Mouse (Mus musculus) cerebellum, postnatal 14 days (tissue): Measurements from ENCODE around the gene Arhgap32.
"Not testable (repeated sequence)": the region's sequence is repeated elsewhere in the genome, so short reads cannot be mapped to it uniquely, and the experiment has no call there.

Source experiments
- DNase-seq, 2 experiments: peaks; one replicate each; pipeline ENCODE4 v3.0.0; 2021; ENCODE audit warnings: mixed read lengths in 2 of 2

The Arhgap32 gene

DNA sequence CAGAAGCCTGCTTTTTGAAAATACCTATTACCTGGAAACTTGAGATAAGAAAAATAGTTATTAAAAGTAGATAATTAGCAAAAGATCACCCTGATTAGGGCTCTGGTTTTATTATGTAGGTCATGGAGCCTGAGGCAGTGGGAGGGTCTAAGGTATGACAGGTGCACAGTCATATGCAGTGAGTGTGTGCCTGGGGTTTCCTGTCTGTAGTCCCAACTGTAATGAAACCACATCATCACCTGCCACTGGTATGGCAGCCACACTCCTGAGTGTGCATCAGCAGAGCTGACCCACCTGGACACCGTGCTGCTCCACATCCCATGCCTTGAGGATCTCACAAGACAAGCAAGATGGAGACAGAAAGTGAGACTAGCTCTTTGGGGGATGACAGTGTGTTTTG lies at the start of gene Arhgap32:
Arhgap32 (plus strand) TSS at position 351 of the 400 bp plus-strand sequence.
- no peak for DNase-seq

DNA sequence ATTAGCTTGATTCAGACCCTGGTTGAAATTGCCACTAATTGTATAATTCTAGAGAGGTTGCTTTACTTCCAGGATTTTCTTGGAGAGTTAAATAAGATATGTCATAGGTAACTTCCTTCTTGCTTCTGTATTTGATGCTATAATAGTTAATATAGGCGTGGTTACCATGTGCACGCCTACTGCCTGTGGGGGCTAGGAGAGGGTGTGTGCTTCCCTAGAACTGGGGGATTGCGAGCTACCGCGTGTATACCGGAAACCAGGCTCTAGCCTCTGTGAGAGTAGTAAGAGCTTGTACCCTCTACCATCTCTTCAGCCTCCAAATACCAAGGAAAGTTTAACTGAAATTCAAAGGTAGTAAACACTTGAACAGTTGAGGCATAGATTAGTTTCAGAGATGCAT lies 43.2 kb upstream of the Arhgap32 start:
- DNase-seq = no peak

DNA sequence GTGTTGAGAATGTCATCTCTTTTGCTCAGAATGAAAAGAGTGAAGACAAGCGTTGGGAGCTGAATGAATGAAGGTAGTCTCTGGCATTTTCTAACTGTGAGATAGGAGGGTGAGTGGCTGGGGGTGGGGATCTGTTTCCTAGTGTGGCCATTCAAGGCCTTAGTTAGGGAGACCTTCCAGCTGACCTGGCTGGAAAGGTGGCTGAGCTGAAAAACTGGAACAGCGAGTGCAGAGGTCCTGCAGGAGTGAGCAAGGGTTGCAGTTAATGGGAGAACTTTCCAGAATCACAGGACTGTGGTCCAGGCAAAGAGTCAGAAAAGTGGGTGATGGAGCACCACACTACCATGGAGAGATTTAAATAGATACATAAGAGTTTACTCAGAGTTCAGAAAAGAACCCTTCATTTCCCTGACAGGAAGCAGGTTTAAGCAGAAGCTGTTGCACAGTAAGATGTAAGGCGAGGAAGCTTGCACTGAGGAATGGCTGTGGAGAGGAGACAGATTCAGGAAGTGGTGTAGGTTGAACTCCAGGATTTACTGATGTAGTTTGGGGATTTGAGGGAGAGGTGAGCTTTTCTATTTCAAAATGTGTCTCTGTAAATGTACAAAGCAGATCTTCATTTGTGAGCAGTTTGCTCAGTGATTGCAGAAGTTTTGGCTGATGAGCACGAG lies 27.7 kb upstream of the Arhgap32 start:
- DNase-seq = no peak

DNA sequence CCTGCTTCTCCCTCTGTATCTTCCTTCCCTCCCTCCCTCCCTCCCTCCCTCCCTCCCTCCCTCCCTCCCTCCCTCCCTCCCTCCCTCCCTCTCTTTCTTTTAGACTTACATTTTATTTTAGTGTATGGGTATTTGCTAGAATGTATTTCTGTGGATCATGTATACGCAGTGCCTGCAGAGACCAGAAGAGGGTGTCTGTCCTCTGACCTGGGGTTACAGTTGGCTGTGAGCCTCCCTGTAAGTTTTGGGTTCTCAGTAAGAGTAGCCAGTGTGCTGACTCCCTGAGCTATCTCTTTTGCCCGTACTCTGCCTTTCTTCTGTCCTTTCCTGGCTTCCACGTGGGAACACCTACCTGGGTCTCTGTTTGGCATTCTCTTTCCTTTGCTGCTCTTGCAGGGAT lies 27.1 kb upstream of the Arhgap32 start:
- DNase-seq = no peak

DNA sequence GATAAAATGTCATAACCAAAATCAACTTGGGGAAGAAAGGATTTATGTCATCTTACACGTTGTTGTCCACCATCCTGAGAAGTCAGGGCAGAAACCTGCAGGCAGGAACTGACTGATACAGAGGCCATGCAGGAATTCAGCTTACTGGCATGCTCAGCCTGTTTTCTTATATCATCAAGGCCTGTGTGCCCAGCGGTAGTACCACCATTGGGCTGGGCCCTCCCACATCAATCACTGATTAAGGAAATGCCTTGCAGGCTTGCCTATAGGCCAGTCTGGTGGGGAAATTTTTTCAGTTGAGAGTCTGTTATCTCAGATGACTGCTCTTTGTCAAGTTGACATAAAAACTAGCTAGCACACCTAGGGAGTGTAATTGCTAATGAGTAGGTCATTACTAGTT lies 22.5 kb upstream of the Arhgap32 start:
- no peak for DNase-seq

DNA sequence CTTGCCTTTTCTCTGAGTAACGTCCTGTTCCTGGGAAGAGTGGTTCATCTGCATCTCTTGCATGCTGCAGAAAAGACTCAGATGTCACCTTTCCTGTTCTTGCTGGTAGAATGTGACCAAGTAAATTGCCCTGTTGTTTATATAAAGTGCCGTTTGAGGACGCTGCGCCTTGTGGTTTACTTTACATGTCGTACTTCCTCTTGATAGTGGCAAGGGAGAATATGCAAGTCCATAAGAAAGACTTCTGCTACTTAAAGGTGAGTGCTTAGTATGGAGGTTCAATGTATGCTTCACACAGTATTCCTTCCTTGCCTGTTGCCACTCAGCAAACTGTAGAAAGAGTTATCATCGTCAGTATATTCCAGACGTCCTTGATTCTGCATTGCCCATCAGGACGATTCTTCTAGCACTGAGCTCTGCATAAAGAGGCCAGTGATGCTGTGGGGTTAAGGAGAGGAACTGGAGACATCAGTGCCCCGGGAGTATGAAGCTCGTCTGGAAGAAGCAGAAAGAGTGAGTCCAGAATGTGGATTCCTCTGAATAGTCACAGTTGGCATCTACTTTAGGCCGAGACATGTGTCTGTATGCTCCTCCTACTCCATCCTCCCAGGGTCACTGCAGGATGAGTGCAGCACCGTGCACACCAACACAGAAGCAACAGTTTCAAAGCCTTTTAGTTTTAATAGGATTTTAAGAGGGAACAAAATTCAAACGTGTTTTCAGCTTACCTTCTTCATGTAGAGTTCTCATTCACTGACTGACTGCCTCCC lies 21.4 kb upstream of the Arhgap32 start:
- no peak for DNase-seq

DNA sequence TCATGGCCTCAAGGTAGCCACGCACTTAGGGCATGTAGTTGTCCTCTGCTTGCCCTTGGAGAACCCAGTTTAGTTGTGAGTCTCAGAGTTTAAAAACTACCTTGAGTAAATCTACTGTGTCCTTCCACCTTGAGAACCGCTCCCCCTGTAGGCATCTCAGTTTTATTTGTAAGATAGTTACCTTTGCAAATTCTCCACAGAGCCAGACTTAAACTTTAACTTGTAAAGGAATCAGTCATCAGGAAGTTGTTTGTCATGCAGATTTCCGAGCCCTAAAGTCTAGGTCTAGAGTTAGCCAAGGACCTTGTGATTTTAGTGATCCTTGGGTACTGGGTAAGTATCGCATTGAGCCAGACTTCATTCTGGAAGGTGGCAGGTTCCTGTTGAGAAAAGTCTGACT lies 20.4 kb upstream of the Arhgap32 start:
- DNase-seq = no peak

DNA sequence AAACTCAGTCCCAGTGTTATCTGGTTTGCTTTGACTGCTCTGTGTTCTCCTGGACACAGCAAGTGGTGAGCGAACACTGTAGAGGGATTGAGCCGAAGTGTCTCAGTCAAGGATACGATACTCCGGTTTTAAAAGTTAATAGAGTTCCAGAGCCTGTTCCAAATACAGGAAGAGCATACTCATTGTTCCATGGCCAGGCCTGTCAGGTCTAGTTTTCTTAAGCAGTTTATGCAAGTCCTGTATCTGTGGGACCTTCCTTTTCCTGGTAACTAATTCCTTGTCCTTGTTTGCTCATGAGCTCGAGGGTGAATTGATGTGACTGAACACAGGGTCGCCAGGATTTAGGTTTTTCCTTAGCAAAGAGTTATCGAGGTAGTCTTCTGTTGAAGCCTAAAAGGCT lies 19.4 kb upstream of the Arhgap32 start:
- DNase-seq = no peak

DNA sequence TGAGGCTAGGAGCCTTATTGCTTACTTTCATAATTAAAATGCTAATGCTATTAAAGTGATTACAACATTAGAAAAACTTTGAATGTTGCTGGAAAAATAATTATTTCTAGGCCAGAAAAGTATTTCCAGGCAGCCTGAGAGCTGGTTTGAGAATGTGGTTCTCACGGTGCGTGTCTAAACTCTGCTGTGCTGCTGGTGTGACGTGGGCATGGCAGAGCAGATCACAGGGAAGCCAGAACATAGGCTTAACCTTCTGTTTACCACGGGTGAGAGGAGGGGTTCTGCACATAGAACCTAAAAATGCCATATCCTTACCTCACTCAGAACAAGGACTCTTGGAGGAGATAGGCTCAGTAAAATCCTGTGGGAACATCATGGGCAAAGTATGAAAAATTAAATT lies 18.8 kb upstream of the Arhgap32 start:
- no peak for DNase-seq

DNA sequence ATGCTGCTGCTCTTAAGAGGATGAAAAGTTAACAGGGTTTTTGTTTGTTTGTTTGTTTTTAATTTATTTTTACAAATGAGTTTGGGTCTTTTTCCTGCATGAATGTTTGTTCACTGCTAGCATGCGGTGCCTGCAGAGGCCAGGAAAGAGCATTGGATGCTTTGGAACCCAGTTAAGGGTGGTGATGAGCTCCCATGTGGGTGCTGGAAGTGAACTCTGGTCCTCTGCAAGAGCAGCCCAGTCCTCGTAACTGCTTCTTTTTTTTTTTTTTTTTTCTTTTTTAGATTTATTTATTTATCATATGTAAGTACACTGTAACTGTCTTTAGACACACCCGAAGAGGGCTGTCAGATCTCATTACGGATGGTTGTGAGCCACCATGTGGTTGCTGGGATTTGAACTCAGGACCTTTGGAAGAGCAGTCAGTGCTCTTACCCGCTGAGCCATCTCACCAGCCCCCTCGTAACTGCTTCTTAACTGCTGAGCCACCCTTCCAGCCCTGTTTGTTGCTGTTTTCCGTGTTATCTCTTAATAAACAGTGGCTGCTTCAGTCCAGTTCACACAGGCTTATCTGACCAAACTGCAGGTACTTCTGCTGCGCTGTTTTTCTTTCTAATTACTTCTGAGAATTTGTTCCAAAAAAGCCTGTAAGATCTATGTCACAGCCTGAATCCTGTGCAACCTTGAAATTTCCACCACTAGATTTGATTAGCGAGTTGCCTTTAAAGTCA lies 17.3 kb upstream of the Arhgap32 start:
- DNase-seq = no peak

DNA sequence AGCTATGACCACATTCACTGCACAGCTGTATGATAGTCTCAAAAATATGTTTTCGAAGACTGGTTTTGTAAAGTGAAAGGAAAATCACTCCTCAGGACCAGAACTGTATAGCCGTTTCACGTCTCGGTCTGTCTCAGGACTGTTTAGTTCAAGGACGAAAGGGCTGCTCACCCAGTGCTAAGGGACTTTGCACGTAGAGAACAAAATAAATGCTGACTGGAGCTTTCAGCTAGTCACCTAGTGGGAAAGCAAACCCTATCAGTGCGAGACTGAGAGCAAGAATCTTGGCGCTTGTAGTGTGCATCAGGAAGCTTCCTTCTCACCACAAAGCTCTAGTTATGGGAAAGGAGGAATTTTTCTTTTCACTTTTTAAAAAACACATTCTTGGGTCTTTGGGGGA lies 15.4 kb upstream of the Arhgap32 start:
- DNase-seq = no peak

DNA sequence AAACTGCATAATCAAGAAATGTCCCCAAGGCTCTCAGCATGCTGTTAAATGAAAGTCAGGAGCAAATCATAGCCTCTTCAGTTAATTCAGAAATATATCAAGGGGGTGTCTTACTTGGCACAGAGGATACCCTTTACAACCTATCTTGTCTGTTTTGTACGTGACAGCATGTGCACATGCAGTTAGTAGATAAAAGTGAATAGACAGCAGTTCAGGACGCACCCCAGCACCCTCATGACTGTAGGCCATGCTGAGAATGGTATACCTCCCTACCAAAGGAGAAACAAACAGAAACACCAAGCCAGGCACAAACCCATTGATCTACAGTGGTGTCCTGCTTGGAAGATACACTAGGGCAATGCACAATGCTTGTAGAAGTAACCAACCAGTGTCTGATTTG lies 14.4 kb upstream of the Arhgap32 start:
- DNase-seq = no peak

DNA sequence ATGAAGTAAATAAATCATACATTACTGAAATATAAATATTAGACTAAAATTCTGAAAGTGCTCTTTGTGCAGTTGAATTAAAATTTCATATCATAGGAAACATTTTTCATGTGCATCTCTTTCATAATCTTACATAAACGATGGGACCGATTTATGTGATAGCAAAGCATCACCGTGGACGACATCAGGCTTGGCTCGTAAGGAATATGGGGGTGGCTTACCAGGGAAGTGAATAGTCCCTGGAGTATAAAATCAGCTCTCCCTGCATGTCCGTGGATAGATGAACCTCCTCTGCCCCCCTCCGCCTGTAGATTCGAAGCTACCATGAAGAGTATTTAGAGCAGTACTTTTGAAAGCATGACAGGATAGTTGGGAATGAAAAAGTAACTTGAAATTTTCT lies 11.3 kb upstream of the Arhgap32 start:
- DNase-seq = no peak

DNA sequence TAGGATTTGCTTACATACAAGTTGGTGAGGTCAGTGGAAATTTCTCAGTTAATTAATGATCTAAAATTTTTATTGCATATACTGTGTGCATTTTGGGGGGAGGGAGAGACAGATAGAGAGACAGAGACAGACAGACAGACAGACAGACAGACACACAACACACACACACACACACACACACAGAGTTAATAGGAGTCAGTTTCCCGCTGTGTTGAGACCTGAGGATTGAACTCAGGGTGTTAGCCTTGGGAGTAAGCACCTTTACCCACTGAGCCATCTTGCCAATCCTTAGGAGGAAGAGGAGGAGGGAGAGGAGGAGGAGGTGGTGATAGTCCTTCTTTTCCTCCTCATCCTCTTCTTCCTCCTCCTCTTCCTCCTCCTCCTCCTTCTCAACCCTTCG lies 5.6 kb upstream of the Arhgap32 start:
- no peak for DNase-seq

DNA sequence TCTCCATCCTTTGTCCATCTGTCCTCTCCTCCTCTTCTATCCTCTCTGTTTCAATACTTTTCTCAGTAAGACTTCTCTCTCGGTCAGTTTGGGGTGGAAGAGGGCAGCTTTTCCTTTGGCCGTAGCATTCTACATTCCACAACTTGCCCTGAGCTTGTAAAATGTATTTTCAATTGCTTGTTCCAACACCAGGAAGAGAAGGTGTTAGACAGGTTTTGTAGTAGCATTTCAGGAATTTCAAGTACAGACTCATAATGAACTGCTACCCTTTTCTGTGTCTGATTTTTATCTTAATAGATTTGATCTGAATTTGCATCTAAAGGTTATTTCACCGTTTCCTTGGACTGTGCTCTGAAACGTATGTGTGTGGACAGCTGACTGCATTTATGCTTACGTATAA lies 336 bp downstream of the Arhgap32 start:
- no peak for DNase-seq

DNA sequence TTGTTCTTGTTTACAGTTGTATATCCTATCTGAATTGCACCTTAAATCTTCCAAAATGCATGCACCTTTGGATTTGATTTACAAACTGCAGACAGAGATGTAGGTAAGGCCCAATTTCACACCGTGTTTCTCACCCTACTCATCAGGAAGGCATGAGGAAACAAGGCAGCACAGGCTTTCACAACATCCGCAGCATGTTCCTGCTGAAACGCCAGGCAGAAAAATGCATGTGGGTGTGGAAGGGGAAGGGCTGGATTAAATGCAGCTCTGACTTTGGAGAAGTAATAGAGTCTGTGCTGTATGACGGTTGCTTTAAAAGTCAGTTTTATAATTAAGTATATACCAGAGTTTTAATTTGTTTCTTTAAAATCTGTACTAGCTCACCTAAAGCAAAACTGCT lies 1.9 kb downstream of the Arhgap32 start:
- no peak for DNase-seq

DNA sequence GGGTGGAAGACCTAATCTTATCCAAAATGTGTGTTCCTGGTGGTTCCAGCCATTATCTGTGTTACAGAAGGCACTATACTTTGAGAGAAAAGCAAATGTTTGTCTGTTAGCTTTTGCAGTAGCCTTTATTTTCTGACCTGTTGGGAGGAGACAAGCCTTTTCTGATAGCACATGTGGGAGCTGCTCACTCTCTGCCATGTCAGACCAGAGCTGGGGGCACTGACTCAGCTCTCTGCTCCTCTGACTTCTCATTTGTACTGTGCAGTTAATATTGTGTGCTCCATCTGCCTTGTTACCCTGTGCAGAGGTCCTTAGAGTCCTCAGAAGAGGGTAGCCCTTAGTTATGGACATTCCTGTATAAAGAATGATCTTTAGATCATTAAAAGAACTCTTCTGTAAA lies 2.5 kb downstream of the Arhgap32 start:
- no peak for DNase-seq

DNA sequence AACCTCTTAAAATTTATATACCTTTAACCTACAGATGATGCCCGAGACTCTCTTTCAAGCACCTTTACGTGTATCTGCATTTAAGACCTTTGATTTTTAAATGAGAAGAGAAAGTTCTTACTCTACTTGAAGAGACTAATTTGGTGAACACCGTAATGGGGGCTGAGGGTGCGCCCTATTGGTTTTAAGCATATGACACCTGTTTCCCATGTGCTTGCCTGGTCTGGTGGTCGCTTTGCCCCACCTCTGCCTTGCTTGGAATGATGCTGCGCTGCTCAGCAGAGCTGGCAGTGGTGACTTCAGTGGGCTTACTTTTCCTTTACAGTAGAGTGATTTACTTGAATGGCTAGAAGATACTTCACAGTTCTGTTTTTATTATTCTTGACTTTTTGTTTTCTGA lies 3.6 kb downstream of the Arhgap32 start:
- DNase-seq = no peak

DNA sequence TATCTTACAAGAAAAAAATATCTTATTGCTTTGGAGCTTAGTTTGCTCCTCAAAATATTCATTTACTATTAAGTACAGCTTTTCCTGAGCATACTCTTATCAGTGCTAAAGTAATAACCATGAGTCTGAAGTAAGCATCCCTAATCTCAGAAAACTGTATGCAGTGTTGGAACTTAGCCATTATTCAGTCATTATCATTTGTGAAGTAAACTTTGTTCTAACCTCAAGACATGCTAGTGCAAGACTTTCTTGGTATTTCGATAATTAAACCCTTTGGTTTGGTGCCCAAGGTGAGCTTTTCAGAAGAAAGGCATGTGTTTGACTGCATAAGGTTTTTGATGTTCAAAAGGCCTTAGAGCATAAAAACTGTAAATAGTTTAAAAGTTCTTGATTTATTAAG lies 4.2 kb downstream of the Arhgap32 start:
- no peak for DNase-seq

DNA sequence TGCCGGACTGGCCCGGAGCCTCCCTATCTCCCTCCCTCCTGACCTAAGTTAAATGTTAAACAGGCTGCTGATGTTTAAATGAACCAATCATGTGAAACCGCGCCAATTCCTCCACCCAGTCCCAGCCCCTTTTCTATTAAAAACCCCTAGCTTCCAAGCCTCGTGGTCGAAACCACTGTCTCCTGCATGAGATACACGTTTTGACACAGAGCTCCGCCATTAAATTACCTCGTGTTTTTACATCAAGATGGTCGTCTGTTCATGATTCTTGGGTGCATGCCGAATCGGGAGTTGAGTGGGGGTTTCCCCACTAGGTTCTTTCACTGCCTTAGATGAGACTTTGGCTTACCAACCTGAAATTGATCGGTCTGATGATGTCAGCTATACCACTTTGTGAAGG lies 5.3 kb downstream of the Arhgap32 start:
- not testable (repeated sequence) for DNase-seq

DNA sequence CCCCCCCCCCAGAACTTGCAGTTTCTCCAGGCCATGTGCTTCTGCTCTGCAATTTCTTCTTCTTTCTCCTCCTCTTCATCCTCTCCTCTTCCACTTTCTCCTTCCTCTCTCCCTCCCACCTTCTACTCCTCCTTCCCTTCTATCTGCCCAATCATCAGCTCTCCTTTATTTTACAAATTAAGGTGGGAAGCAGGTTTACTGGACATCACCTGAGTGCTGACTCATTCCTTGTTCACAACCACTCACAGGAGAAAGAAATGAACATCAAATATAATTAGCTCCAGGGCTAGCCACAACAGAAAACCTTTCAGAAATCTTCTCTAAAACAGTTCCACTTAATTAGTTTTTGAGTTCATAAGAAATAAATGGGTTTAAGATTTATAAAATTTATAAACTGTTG lies 20.3 kb downstream of the Arhgap32 start:
- no peak for DNase-seq

DNA sequence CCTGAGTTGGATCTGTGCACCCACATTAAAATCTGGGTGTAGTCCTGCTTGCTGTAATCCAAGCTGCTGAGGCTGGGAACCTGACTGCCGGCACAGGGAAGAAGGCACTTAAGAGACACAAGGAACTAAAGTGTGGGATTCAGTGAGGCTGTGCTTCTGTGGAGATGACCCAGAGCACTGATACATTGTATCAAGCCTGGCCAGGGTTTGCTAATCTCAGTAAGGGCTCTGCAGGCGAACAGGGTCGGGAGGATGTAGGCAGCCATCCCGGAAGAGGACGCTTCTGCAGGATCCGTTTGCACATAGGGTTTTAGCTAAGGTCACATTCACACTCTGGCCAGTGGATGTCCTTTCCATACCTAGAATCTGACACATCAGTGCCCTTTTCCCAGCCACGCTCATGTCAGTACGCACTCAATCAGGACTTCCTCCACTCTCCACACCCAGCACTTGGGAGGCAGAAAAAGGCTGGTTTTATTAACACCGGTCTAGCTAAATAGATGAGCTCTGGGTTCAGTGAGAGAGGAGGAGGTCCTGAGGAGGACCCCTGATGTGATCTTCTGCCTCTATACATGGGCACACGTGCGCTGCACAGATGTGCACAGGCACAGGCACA lies 20.9 kb downstream of the Arhgap32 start:
- DNase-seq = no peak

DNA sequence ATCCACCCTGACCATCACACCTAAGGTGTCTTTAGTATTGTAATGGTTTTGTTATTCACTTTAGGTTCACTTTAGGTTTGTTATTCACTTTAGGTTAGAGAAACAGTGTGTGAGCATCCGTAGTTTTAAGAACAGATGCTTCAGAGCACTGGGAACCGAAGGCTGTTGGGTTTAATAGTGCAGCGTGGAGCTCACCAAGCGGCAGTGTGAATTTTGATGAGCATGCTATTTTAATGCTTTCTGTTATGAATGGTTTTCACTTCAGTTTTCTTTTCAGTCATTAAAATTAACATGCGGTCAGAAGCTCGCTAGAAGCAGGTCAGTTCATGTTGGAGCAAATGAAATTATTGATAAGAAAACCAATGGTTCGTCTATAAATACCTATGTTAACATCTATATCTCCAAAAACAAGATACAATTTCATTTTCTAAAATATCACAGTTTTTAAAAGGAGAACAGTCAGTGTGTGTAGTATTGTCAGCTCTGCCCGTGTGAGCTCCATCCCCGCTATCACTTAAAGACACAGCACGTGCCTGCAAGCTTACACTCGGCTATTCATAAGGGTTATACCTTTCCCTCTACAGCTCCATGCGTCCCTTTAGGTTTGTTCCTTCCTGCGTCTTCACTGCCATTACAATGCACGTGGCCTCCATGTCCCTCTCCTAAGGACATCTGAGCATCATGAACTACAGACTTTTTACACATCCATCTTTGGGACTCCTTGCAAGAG lies 21.9 kb downstream of the Arhgap32 start:
- no peak for DNase-seq
